ENCODE assay signal across 14 mouse cellular contexts in genomic region chr4:102507753-102508152, GRCm38 (mm10).
DNase-seq lines count a peak whose midpoint lies in the region; ATAC-seq and TF ChIP-seq lines count a peak whose summit lies in the region.
"Had no signal": no experiment of that assay in that cellular context is flagged by ENCODE, and none has a peak within 500 bp of the region (broad histone marks: within the 10 kb centered on the region; RNA-seq: fewer than 3 reads in every experiment).

No protein-coding gene starts in this region.

- peak; percentile 63 for TF ChIP-seq CTCF in heart, adult 2 months (IDR thresholded peaks at IDR 0.05)
- TF ChIP-seq CTCF in lung, adult 2 months (IDR thresholded peaks at IDR 0.05; ENCODE audit: insufficient read depth, low read length) = 0 out of 2 replicates have a peak, but pooled peaks have one; percentile 3
- TF ChIP-seq CTCF in CH12.LX (conservative IDR thresholded peaks at IDR 0.05 in 1 of 2, IDR thresholded peaks at IDR 0.05 in 1 of 2; ENCODE audit: low read depth in 2 of 2, low read length in 2 of 2) = peak in 1 of 2 experiments; percentile 43; a peak in 2 of 4 replicates
- peak; percentile 45 for TF ChIP-seq CTCF in stomach, postnatal 0 days (IDR thresholded peaks at IDR 0.05; ENCODE audit: low read depth)

- H3K27me3 ChIP-seq in heart, adult 2 months (ENCODE audit: control insufficient read depth, insufficient read depth, low read length) = no peaks in the 10 kb centered on the region
- H3K27me3 ChIP-seq in heart, embryonic 12.5 days (replicated peaks) = no peaks in the 10 kb centered on the region
- H3K27me3 ChIP-seq in CH12.LX (replicated peaks) = no peaks in the 10 kb centered on the region
- H3K27me3 ChIP-seq in stomach, postnatal 0 days (ENCODE audit: control insufficient read depth, insufficient read depth, low read length) = no peaks in the 10 kb centered on the region
- H3K27me3 ChIP-seq: hindbrain, embryonic 13.5 days; kidney, embryonic 15.5 days had no signal

- intact Hi-C loops in heart, adult 2 months (cut with DNase I) = loop anchor here (5.0 to 10.0 kb wide), 2 partner anchors 80 to 1153 kb away; no protein-coding TSS in a partner anchor

- no peak for TF ChIP-seq POLR2A in heart, adult 2 months (IDR thresholded peaks at IDR 0.05; ENCODE audit: insufficient read depth, low read depth, low read length)
- TF ChIP-seq POLR2A in lung, adult 2 months (IDR thresholded peaks at IDR 0.05; ENCODE audit: borderline replicate concordance, extremely low read depth, low read depth, low read length) = no peak
- TF ChIP-seq POLR2A in CH12.LX (IDR thresholded peaks at IDR 0.05; ENCODE audit: low read depth, low read length) = no peak

- H3K4me2 ChIP-seq in heart, embryonic 12.5 days = no peak overlapping the region
- H3K4me2 ChIP-seq in CH12.LX (ENCODE audit: insufficient read depth, low read depth, poor library complexity, severe bottlenecking) = peak overlapping the region; percentile 34; the same call in 1 of the 2 replicates
- no peak overlapping the region for H3K4me2 ChIP-seq in stomach, postnatal 0 days (replicated peaks; ENCODE audit: low read depth)
- H3K4me2 ChIP-seq: hindbrain, embryonic 13.5 days; kidney, embryonic 15.5 days had no signal

- H3K4me3 ChIP-seq in heart, adult 2 months = no peak overlapping the region
- no peak overlapping the region for H3K4me3 ChIP-seq in heart, embryonic 12.5 days
- no peak overlapping the region for H3K4me3 ChIP-seq in lung, adult 2 months (replicated peaks; ENCODE audit: extremely low read depth, low read depth, low read length)
- no peak overlapping the region for H3K4me3 ChIP-seq in CH12.LX (replicated peaks in 1 of 3; ENCODE audit: low read depth in 2 of 3, low read length in 2 of 3, poor library complexity in 1 of 3)
- H3K4me3 ChIP-seq in stomach, postnatal 0 days (ENCODE audit: low read depth, low read length) = no peak overlapping the region
- H3K4me3 ChIP-seq: hindbrain, embryonic 13.5 days; kidney, embryonic 15.5 days had no signal

- dilution Hi-C loops in CH12.LX (cut with MboI; ENCODE audit: extremely low pct_ligation_motif_present, extremely low pct_unique_long_range_greater_than_20kb, low sequenced_read_pairs) = no loop called here

- H3K79me2 ChIP-seq in heart, adult 2 months (replicated peaks; ENCODE audit: control insufficient read depth, insufficient read depth, low read length) = no peaks in the 10 kb centered on the region
- H3K79me2 ChIP-seq in CH12.LX (replicated peaks; ENCODE audit: control insufficient read depth, extremely low read depth, insufficient read depth, poor library complexity, severe bottlenecking) = no peaks in the 10 kb centered on the region

- TF ChIP-seq EP300 in heart, adult 2 months (IDR thresholded peaks at IDR 0.05; ENCODE audit: insufficient read depth, low read depth, low read length) = no peak
- TF ChIP-seq EP300 in CH12.LX (IDR thresholded peaks at IDR 0.05; ENCODE audit: low read length) = no peak
- no peak for TF ChIP-seq EP300 in stomach, postnatal 0 days (optimal IDR thresholded peaks at IDR 0.05)

- H3K9ac ChIP-seq in heart, adult 2 months (ENCODE audit: low read depth, low read length) = no peak overlapping the region
- no peak overlapping the region for H3K9ac ChIP-seq in heart, embryonic 12.5 days
- H3K9ac ChIP-seq in CH12.LX (ENCODE audit: insufficient read depth, low read depth) = no peak overlapping the region
- no peak overlapping the region for H3K9ac ChIP-seq in stomach, postnatal 0 days (ENCODE audit: low read length)
- H3K9ac ChIP-seq: hindbrain, embryonic 13.5 days; kidney, embryonic 15.5 days had no signal

- peak overlapping the region; percentile 27; the same call in 1 of the 2 replicates for H3K27ac ChIP-seq in heart, adult 2 months
- H3K27ac ChIP-seq in heart, embryonic 12.5 days (ENCODE audit: poor library complexity, severe bottlenecking) = no peak overlapping the region
- H3K27ac ChIP-seq in CH12.LX (ENCODE audit: insufficient read depth, low read depth) = no peak overlapping the region
- H3K27ac ChIP-seq in stomach, postnatal 0 days (replicated peaks) = no peak overlapping the region
- H3K27ac ChIP-seq: hindbrain, embryonic 13.5 days; kidney, embryonic 15.5 days had no signal

- WGBS in heart, adult 2 months = 71% methylated on average over 2 of the region's 2 CpGs
- 81% methylated on average over 2 of the region's 2 CpGs for WGBS in heart, embryonic 12.5 days
- WGBS in lung, adult 2 months = 67% methylated on average over 2 of the region's 2 CpGs
- 74% methylated on average over 2 of the region's 2 CpGs for WGBS in stomach, postnatal 0 days

- peak; percentile 13 for TF ChIP-seq RAD21 in CH12.LX (IDR thresholded peaks at IDR 0.05; ENCODE audit: low read depth, low read length)

- peaks cover 14% of the 10 kb centered on the region for H3K36me3 ChIP-seq in heart, adult 2 months (ENCODE audit: control insufficient read depth, insufficient read depth, low read length)
- H3K36me3 ChIP-seq in heart, embryonic 12.5 days = peaks cover 7% of the 10 kb centered on the region
- no peaks in the 10 kb centered on the region for H3K36me3 ChIP-seq in CH12.LX (replicated peaks in 1 of 2; ENCODE audit: control insufficient read depth in 1 of 2, insufficient read depth in 1 of 2, low read length in 1 of 2)
- H3K36me3 ChIP-seq in stomach, postnatal 0 days (ENCODE audit: control insufficient read depth, insufficient read depth, low read length) = no peaks in the 10 kb centered on the region
- H3K36me3 ChIP-seq: kidney, embryonic 15.5 days had no signal

- peaks cover 25% of the 10 kb centered on the region for H3K4me1 ChIP-seq in heart, adult 2 months (ENCODE audit: control insufficient read depth, insufficient read depth, low read length)
- peaks cover 39% of the 10 kb centered on the region for H3K4me1 ChIP-seq in heart, embryonic 12.5 days (replicated peaks)
- H3K4me1 ChIP-seq in lung, adult 2 months (ENCODE audit: control insufficient read depth, insufficient read depth, low read length) = peaks cover 17% of the 10 kb centered on the region
- H3K4me1 ChIP-seq in CH12.LX (ENCODE audit: control insufficient read depth in 1 of 2, insufficient read depth in 2 of 2) = peaks cover 31 to 48% of the 10 kb centered on the region in 2 experiments
- peaks cover 4% of the 10 kb centered on the region for H3K4me1 ChIP-seq in stomach, postnatal 0 days (replicated peaks; ENCODE audit: control insufficient read depth, insufficient read depth)

- DNase-seq in heart, adult 2 months = no peak
- DNase-seq in lung, adult 2 months = no peak
- no peak for DNase-seq in lung, postnatal 4 days
- DNase-seq in CH12.LX (ENCODE audit: extremely low read depth) = no peak
- DNase-seq in stomach, postnatal 0 days (ENCODE audit: low spot score) = no peak
- no peak for DNase-seq in left cerebral cortex, adult 18-20 months (ENCODE audit: low spot score in 2 of 2)
- no peak for DNase-seq in right cerebral cortex, postnatal 25 days
- DNase-seq: adrenal gland, postnatal 36 days; gastrocnemius, postnatal 14 days; right cerebral cortex, postnatal 4 days had no signal

- ATAC-seq in heart, embryonic 12.5 days (ENCODE audit: insufficient number of reproducible peaks, low FRiP score) = no peak
- ATAC-seq in stomach, postnatal 0 days (ENCODE audit: low FRiP score, low TSS enrichment) = no peak
- ATAC-seq: forebrain, embryonic 14.5 days had no signal

- in situ Hi-C loops in CH12.LX (cut with MboI; ENCODE audit: low pct_ligation_motif_present, low pct_unique_long_range_greater_than_20kb, low sequenced_read_pairs) = no loop called here

- H3K9me3 ChIP-seq in heart, embryonic 12.5 days (replicated peaks) = no peaks in the 10 kb centered on the region
- H3K9me3 ChIP-seq in CH12.LX (replicated peaks; ENCODE audit: low read length) = no peaks in the 10 kb centered on the region
- no peaks in the 10 kb centered on the region for H3K9me3 ChIP-seq in stomach, postnatal 0 days (ENCODE audit: control insufficient read depth, low read length)
- H3K9me3 ChIP-seq: hindbrain, embryonic 13.5 days; kidney, embryonic 15.5 days had no signal

TF ChIP-seq in CH12.LX, 34 proteins besides CTCF, POLR2A, EP300 and RAD21:
- no peak for TF ChIP-seq POLR2AphosphoS2 (IDR thresholded peaks at IDR 0.05; ENCODE audit: low read depth, low read length)
- no peak for TF ChIP-seq ZNF384 (IDR thresholded peaks at IDR 0.05; ENCODE audit: low read depth, low read length)
- no peak for TF ChIP-seq MEF2A (IDR thresholded peaks at IDR 0.05; ENCODE audit: borderline replicate concordance, low read depth, low read length)
- peak; percentile 84 for TF ChIP-seq MYC (IDR thresholded peaks at IDR 0.05; ENCODE audit: low read depth, low read length)
- no peak for TF ChIP-seq MAFK (IDR thresholded peaks at IDR 0.05; ENCODE audit: insufficient replicate concordance, low read length)
- TF ChIP-seq SMC3 (IDR thresholded peaks at IDR 0.05; ENCODE audit: low read depth, low read length) = peak; percentile 27; the same call in 1 of the 2 replicates
- TF ChIP-seq GABPA (IDR thresholded peaks at IDR 0.05; ENCODE audit: insufficient replicate concordance, low read depth, low read length) = no peak
